Mouse (Mus musculus): ENCODE measurements at regions not wholly inside any gene's neighbourhood (a gene's known extent, or its start where the extent isn't known, plus 50 kb on each side); places are given as distances from the start of the nearest gene placed in this dataset.

DNA sequence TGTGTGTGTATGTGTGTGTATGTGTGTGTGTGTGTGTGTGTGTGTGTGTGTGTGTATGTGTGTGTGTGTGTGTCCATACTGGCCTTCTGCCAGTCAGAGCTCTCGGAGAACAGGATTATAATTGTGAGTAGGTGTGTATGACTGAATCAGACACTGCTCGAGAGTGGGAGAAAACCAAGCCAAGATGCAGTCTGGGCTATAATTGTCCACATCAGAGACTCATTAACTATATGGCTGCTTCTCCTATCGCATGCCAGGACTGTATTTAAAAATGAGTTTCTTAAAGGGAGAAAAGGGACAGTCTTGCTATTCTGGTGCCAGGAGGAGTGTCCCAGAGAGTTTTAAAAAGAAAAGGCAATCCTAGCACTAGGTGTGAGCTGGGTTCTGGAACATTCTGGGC, 58.7 kb upstream of the Adpgk start:
- DNase-seq (ENCODE audit: low read depth, low spot score) = no peak

DNA sequence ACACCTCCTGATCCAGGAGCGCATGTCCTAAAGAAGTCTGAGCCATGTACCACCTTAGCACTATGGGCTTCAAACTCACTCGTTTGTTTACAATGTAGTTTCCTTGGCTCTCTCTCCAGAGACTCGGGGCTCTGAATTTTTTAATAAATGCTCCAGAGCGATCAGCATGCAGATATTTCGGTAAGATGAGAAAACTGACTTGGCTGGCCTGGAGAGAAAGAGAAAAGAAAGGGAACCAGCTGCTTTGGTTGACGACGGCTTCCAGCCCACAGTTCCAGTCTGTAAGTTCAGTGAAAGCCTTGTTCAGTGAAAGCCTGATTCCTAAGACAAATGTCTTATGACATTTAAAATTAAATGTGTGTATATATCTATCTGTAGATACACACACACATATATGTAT, 59.4 kb upstream of the Adpgk start:
- DNase-seq (ENCODE audit: low read depth, low spot score) = no peak

DNA sequence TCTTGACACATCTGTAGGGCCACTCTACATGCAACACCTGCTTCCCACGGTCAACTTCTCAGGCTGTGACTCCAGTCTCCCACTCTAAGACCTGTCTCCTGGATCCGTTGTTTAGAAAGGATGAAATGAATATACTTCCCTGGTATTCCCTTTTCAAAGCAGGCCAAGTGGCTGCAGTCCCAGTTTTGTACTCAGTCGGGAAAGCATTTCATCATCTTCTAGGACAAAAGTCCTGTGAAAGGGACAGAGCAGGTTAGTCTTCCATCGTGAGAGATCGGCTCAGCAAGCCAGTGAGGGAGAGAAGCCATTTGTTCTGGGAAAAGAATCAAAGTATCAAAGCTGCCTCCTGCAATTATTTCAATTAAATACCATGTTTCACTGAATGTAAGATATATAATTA, 60.2 kb upstream of the Adpgk start:
- DNase-seq (ENCODE audit: low read depth, low spot score) = no peak

DNA sequence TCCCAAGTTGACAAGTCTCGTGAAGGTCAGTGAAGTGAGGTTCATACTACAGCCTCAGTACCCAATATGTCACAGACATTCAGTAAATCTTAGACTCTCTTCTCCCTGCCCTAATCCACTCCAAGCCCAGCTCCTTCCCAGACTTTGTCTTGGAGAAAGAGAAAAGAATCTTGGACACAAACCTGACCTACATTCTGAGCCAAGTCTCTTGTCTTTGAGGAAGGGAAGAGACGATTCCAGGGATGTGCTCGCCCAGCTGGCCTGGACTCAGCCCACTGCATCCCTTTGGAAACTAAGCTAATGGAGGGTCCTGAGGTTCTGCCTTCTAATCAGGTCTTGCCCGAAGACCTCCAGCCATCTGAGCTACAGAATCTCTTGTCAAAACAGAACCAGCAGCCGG, 61.2 kb upstream of the Adpgk start:
- no peak for DNase-seq (ENCODE audit: low read depth, low spot score)

DNA sequence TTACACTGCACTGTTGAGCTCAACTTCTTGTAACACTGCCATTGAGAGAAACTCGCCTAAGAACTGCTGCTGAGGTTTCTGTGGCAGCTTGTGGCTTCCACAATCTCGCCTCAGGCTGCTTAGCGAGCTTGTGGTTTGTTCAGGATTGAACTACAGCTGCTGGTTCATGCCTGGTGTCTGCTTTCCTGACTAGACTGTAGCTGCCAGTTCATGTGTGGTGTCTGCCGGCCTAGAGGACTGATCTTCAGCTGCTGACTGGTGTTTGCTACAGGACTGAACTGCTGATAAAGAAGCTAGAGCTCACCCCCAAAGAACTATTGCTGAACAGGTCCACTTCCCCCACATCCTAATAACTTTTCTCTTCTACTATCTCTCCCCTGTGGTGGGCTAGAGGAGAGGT, 63.4 kb upstream of the Adpgk start:
- DNase-seq (ENCODE audit: low read depth, low spot score) = no peak

DNA sequence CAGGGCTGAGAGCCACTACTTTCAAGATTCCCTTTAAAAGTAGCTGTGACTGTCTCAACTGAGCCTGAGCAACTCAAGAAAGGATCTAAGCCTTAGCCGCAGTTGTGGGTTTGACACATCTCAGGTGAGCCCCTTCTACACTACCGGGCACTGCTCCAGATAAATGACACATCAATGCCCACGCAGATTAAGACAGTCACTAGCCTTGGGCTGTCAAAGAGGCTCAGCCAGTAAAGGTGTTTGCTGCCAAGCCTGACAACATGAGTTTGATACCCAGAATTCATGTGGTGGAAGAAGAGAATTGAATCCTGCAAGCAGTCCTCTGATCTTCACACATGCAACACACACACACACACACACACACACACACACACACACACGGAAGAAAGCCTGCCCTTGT, 65.0 kb upstream of the Adpgk start:
- DNase-seq (ENCODE audit: low read depth, low spot score) = no peak

DNA sequence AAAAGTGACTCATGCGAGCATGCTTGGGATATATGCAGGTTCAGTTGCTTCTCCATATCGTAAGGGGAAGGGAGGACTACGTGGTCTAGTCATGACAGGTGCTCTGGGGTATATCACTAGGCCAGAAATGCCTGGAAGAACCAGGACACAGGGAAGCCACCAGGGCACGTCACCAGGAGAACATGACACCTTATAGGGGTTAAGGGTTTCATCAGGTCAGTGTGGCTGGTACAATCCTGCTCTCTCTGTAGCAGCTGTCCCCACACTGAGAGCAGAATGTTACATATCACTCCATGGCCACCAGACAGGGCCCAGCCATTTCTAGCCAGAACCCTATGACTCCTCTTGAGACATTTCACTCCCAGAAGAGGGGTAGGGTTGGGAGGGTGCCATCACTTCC, 72.1 kb upstream of the Adpgk start:
- DNase-seq (ENCODE audit: low read depth, low spot score) = no peak

DNA sequence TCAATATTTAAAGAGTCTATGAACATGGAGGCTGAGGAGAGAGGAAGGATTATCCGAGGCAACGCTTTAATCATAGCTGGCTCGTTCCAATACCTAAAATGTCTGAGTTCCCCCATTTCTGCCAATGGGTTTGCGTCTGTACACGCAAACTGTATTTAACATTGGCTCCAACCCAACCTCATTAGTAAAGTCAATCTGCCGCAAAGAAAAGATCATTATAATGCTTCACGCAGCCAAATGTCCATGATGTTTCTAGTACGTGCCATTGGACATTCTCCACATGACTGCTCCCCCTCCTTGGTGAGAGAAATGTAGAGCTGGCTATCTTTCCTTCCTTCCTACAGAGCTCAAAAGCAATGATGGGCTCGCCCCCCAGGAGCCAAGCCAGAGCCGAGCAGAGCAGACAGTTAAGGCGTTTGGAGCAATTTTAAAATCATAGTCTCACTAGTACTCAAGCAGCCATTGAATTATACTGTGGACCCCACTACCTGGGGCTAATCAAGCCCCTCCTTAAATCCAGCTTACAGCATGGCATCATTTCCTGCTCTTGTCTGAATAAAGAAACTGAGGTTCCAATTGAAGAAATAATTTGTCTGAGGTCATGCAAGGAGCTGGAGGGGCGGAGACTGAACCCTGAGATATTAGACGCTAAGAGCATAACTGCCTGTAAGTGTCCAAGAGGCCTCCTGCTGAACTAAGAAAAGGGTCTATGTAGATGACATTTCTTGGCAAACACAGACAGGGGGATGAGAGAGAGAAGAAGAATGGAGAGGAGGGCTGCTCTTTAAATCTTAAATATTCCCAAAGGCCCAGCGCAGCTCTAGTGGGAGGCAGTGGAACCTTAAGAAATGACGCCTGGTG, 88.5 kb upstream of the Adpgk start:
- DNase-seq (ENCODE audit: low read depth, low spot score) = no peak

DNA sequence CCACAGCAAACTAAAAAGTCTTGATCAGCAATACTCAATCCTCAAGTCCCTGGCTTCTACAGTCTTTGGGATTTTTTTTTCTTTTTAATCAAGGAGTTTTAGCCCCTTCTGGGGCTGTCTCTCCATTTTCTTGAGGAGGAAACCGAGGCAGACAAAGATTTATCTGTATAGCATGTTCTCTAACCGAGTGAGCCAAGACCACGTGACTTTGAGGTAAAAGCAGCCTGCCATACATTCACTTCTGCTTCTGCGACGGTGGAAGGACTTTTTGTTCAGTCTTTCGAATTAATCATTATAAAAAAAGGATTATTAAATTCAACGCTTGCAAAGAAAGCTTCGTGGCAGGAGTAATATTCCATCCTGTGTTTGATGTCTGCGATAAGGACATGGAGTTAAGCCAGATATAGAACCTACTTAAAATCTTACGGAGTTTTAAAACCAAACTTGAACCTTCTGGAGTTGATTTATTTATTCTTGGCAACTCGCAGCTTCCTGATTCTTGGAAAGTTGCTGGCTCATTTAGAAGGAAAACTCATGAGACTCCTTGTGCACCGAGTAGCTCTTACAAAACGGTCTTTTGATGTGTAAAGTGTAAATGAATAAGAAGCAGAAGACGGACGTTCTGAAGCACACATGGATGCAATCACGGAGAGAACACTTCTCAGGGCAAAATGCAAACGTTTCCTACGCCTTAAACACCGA, 91.7 kb upstream of the Adpgk start:
- no peak for DNase-seq (ENCODE audit: low read depth, low spot score)

DNA sequence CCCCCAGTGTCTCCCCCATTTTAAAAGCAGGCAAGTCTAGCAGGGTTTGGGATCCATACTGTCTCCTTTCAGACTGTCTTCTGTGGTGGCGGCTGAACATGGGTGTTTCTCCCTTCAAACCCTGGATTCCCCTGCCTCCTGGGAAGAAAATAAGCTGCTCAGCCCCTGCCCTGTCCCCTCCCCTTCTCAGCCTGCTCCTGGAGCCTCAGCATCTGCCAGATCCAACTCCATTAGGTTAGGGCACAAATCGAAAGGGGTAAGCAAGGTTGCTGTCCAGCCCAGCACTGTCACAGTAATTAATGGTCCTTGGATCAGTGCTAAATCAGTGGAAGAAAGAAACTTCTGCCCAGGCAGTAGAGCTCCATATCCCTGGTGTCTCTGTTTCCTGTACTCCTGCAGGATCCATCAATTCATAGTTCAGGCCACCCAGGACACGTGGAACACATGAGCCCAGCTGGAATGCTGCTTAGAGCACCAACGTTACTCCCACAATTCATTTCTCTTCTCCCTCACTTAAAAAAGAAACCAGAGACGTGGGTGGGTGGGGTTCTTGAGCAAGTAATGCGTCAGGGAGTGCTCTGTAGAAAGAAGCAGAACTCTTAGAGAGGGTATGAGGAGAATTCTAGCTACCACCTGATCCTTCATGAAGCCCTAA, 93.0 kb upstream of the Adpgk start:
- no peak for DNase-seq (ENCODE audit: low read depth, low spot score)

DNA sequence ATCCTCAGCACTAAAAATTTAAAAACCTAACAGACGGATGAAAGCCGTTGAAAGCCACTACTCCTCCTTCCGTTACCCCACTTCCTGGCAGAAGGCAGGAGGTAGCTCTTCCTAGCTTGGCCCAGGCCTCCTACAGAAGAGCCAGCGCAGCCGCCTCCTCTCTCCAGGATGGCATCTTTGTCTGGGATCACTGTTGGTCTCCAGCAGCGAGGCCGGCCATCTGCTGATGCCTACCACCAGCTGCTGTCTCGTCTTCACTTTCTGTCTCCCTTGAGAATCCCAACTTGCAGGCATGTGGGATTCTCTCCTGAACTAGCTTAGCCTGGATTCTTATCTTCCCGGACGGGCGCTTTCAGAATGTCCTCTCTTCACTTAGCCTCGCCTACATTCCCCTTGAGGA, 93.9 kb upstream of the Adpgk start:
- no peak for DNase-seq (ENCODE audit: low read depth, low spot score)

DNA sequence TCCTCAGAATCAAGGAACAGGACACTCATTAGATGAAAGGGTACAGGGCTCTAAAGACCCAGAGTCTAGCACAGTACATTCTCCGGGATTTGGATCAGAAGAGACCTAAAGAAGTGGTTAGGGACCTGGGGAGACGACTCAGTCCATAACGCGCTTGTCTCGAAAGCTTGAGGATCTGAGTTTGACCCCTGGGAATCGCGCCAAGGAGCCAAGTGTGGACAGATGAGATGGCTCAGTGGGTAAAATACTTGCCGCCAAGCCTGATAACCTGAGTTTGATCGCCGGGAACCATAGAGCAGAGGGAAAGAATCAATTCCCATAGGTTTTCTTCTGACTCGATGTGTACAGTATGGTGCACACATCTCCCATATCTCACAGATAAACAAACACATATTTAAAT, 97.4 kb upstream of the Adpgk start:
- no peak for DNase-seq (ENCODE audit: low read depth, low spot score)

DNA sequence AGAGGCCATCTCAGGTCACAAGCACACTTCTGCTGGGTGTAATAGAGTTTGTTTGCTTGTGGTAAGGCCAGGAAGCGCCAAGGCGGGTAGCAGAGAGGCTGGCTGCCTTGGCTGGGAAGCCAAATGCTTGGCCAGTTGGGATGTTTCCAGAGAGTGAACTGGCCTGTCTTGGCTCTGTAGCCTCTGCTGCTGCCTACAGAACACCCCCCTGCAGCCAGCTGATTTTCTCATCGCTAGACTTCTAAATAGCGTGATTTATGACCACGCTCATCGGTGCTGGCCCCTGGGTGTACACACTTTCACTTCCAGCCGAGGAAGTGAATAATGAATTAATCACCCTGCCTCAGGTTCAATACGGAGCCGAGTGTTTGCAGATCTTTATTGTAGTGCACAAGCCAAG, 102.2 kb upstream of the Adpgk start:
- peak; percentile 45 for DNase-seq (ENCODE audit: low read depth, low spot score)

DNA sequence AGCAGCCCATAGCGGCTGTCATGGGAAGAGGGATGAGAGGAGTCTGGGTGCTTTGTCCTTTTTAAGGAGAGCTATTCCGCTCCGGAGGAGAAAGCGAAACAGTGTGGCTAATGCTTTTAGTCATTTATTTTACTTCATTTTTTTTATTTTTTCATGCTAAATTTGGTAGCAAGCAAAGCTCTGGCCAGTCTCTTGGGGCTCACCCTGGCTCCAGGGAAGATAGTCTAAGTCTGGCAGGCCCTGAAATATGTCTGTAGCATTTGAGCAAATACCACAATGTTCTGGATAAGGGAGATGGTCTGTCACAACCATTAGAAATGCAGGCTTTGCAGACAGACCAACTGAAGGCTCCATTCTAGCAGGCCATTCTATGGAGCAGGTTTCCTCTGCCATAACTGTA, 102.9 kb upstream of the Adpgk start:
- DNase-seq (ENCODE audit: low read depth, low spot score) = no peak

DNA sequence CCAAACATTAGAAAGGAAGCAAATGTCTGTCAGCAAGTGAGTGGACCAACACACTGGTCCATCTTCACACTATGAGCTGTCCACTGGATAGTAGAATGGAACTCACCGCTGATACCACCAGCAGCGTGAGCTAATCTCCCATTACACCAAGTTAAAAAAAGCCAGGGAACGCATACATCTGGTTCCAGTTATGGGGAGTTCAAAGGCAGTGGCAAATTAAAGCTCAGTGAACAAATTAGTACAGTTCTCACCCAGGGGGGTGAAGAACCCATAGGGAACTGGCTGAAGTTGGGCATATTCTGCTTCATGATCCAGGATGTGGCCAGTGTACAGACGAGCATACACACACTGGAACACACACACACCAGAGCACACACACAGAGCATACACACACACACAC, 105.0 kb upstream of the Adpgk start:
- DNase-seq (ENCODE audit: low read depth, low spot score) = no peak

DNA sequence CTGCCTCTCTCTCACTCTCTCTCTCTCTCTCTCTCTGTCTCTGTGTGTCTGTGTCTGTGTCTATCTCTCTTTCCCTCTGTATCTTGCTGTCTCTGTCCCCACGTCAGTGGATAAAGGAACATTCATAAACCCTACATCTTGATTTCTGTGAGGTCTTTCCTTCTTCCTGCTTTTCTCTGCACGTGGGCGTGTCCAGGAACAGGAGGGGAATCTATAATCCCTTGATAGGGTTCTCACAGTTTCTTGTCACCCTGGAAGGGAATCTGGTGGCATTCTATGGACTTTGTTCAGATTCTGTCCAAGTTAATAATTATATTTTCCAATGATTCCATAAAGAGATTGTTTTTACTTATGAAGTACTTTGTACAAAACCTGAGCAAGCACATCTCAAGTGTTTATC, 107.3 kb upstream of the Adpgk start:
- no peak for DNase-seq (ENCODE audit: low read depth, low spot score)

DNA sequence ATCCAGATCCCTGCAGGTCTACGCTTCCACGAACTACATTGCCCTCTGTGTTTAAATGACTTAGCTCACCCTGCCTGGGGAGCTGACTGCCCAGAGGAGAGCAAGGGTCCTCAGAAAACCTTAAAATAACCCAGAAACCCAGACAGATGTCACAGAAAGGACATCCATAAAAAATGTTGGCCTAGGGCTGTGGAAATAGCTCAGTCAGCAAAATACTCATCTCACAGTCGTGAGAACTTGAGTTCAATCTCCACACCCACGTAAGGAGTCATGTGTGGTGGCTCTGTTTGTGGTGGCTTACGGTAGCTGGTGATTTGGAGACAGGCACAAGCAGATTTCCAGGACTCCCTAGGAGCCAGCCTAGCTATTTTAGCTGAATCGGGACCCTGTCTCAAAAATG, 108.5 kb upstream of the Adpgk start:
- no peak for DNase-seq (ENCODE audit: low read depth, low spot score)

DNA sequence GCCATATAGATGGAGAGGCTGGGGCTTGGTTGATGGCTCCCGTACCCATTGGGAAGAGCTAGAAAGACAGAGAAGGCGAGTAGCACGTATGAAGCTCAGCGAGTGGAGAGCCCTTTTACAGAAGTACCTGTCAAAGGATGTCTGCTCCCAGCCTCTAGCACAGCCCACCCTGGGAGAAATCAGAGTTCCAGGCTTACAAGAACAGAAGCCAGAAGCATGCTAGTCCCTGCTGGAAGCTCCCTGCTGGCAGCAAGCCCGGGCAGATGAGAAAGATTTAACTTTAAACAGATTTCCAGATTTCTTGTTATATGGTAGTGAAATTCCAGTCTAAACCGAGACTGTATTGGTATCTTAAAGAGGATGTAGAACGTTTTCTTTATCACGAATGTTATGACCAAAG, 108.9 kb upstream of the Adpgk start:
- no peak for DNase-seq (ENCODE audit: low read depth, low spot score)

DNA sequence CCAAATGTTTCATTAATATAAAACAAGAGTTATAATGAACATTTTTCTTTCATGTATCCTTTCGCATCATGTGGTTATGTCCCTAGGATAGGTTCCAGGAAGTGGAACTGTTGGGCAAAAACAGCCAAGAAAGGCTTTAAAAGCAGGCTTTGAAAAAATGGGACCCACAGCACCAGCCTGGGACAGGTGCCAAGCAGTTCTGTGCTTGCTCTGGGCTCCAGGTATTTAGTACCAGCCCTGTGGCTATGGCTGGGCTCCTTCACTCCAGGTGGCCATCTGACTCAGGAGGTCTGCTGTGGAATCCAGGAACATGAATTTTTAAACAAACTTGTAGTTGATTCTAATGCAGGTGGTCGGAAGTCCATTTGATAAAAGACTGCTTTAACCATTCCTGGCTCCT, 119.8 kb upstream of the Adpgk start:
- no peak for DNase-seq (ENCODE audit: low read depth, low spot score)

DNA sequence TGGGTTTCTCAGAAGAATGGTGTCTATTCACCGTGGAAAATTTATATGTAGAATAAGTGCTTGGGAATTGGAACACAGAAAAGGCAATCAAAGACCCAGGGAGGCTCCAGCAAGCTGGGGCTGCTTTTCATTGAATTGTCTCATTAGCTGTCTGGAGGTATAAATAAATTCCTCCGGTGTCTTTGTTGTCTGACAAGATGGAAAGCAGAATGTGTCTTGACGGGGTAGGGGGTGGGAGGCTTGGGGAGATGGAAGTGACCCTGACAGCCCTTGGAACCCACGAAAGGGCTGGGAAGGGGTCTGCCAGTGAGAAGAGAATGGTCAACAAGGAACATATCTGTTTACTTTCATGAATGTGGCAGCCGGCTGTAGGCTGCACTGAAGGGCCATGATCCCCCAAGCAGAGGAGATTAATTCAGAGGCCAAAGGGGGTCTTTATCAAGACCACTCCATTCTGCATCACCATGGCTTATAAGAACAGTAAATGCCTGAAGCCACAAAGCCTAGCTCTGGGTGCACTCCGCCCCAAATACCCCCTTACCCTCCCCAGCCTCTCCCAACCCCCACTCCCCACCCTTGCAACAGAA, 127.2 kb upstream of the Neo1 start:
- peak; percentile 23 for DNase-seq (ENCODE audit: low read depth, low spot score)

DNA sequence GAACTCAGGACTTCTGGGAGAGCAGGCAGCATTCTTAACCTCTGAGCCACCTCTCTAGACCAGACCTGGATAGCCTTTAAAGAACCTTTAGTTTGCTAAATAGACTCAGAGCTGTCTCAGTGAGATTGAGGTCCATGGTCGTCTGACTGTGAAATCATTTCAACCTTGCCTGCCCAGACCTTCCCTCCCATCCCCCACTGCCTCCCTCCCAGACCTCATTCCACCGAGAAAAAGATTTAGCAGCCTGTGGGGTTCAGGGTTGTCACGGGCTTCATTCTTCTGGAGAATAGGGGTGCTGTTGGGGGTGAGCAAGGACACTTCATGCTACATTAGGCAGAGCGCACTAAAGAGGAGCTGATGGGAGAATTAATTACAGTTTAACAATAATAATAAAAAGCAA, 126.7 kb upstream of the Neo1 start:
- DNase-seq (ENCODE audit: low read depth, low spot score) = peak; percentile 35

DNA sequence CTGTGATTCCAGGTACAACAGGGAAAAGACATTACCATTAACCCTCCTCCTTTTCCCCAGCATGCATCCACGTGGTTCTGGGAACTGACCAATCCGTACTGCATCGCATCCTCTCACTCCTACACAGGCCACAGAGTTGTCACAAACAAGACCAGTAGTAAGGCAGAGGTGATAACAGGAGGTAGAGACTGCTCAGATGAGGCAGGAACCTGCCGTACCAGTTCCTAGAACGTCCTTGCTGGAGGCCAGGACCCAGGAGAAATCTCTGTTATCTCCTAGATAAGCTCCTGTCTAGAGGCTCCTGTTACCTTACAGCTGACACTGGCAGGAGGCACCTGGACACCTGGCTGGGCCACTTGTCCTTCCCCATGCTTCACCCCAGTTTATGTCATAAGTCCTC, 121.4 kb upstream of the Neo1 start:
- no peak for DNase-seq (ENCODE audit: low read depth, low spot score)

DNA sequence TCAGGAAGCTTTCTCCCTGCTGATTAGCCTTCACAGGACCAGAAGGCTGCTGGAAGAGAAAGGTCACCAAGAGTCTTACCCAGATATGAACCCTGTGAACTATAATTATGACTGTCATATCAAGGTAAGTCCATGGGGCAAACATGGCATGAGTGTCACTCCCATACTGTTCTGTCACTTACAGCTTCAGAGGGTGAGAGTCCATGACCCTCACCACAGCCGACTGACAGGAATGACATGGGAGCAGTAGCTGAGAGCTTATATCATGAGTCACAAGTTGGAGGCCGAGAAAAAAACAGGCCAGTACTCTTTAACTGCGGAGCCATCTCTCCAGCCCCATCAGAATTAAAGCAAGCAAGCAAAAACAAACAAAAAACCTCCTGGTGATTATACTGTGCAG, 117.7 kb upstream of the Neo1 start:
- no peak for DNase-seq (ENCODE audit: low read depth, low spot score)

All from embryo, embryonic 11.5 days (tissue).